Mouse (Mus musculus) thymus, postnatal 10 days (tissue): Measurements from ENCODE around the gene Ank2.

Experiments used
- DNase-seq, 2 experiments: peaks; one replicate each; pipeline ENCODE4 v3.0.0; 2021; ENCODE audit warnings: low spot score in 2 of 2

Gene Ank2

GRCm38 (mm10) chr3:127498742-127499400 is at the start of gene Ank2:
Gene Ank2 (minus strand): TSS chr3:127499350.
- DNase-seq: no peak

- peak in 1 of 2 experiments; percentile 34 for DNase-seq
Measured at GRCm38 (mm10) chr3:127547882-127548281, 48.7 kb upstream of the Ank2 start.

- DNase-seq: no peak
Measured at GRCm38 (mm10) chr3:127544610-127545121, 45.5 kb upstream of the Ank2 start.

GRCm38 (mm10) chr3:127543976-127544375 is 44.8 kb upstream of the Ank2 start:
- no peak for DNase-seq

GRCm38 (mm10) chr3:127539193-127539592 is 40.0 kb upstream of the Ank2 start:
- no peak for DNase-seq

- DNase-seq: no peak
Measured at GRCm38 (mm10) chr3:127530293-127530692, 31.1 kb upstream of the Ank2 start.

- no peak for DNase-seq
Measured at GRCm38 (mm10) chr3:127529824-127530223, 30.7 kb upstream of the Ank2 start.

GRCm38 (mm10) chr3:127529210-127529609 is 30.1 kb upstream of the Ank2 start:
- no peak for DNase-seq

- no peak for DNase-seq
Measured at GRCm38 (mm10) chr3:127527465-127528034, 28.4 kb upstream of the Ank2 start.

- no peak for DNase-seq
Measured at GRCm38 (mm10) chr3:127525188-127525819, 26.2 kb upstream of the Ank2 start.

GRCm38 (mm10) chr3:127521156-127521555 is 22.0 kb upstream of the Ank2 start:
- DNase-seq: no peak

GRCm38 (mm10) chr3:127520300-127520699 is 21.1 kb upstream of the Ank2 start:
- no peak for DNase-seq

- no peak for DNase-seq
Measured at GRCm38 (mm10) chr3:127515251-127515650, 16.1 kb upstream of the Ank2 start.

- DNase-seq: no peak
Measured at GRCm38 (mm10) chr3:127513699-127514098, 14.5 kb upstream of the Ank2 start.

GRCm38 (mm10) chr3:127512794-127513335 is 13.7 kb upstream of the Ank2 start:
- no peak for DNase-seq

GRCm38 (mm10) chr3:127511786-127512746 is 12.9 kb upstream of the Ank2 start:
- DNase-seq: no peak

- no peak for DNase-seq
Measured at GRCm38 (mm10) chr3:127507878-127508783, 9.0 kb upstream of the Ank2 start.

GRCm38 (mm10) chr3:127498197-127498741 is 881 bp downstream of the Ank2 start:
- no peak for DNase-seq

- DNase-seq: no peak
Measured at GRCm38 (mm10) chr3:127492663-127493062, 6.5 kb downstream of the Ank2 start.

- DNase-seq: no peak
Measured at GRCm38 (mm10) chr3:127487302-127487701, 11.8 kb downstream of the Ank2 start.
